Mouse (Mus musculus) cerebellum, adult 18-20 months (tissue): ENCODE data around the gene Vmn2r86.
A peak's percentile ranks its signal among the peaks of the same experiment; 100 is the strongest.
"Not testable (repeated sequence)": the region's sequence is repeated elsewhere in the genome, so short reads cannot be mapped to it uniquely, and the experiment has no call there.

Experiments
- DNase-seq, 2 experiments: peaks; one replicate each; pipeline ENCODE4 v3.0.0; 2021

Gene Vmn2r86

GRCm38 (mm10) chr10:130455950-130456349, at the start of gene Vmn2r86:
TSS of gene Vmn2r86 (minus strand) at chr10:130456050.
- not testable (repeated sequence) for DNase-seq

- DNase-seq = no peak
These were observed 41.4 kb upstream of the Vmn2r86 start, which contains the start of gene Vmn2r87 for GRCm38 (mm10) chr10:130497296-130497695. TSS of gene Vmn2r87 (minus strand) at chr10:130497396.

GRCm38 (mm10) chr10:130470311-130470760, 14.5 kb upstream of the Vmn2r86 start:
- peak in 1 of 2 experiments; percentile 1 for DNase-seq

GRCm38 (mm10) chr10:130444776-130445175, 11.1 kb downstream of the Vmn2r86 start:
- DNase-seq = no peak

- not testable (repeated sequence) for DNase-seq
These were observed 21.5 kb downstream of the Vmn2r86 start for GRCm38 (mm10) chr10:130434185-130434898.

- DNase-seq = not testable (repeated sequence)
These were observed 26.2 kb downstream of the Vmn2r86 start, which contains the start of gene Vmn2r85 for GRCm38 (mm10) chr10:130429603-130430002. TSS of gene Vmn2r85 (minus strand) at chr10:130429703.

GRCm38 (mm10) chr10:130422368-130422767, 33.5 kb downstream of the Vmn2r86 start:
- DNase-seq = not testable (repeated sequence)

- no peak for DNase-seq
These were observed 35.4 kb downstream of the Vmn2r86 start for GRCm38 (mm10) chr10:130420401-130420800.

GRCm38 (mm10) chr10:130419954-130420353, 35.9 kb downstream of the Vmn2r86 start:
- DNase-seq = not testable (repeated sequence)

GRCm38 (mm10) chr10:130416352-130416751, 39.5 kb downstream of the Vmn2r86 start:
- DNase-seq = not testable (repeated sequence)

- not testable (repeated sequence) for DNase-seq
These were observed 43.6 kb downstream of the Vmn2r86 start for GRCm38 (mm10) chr10:130412167-130412698.

- no peak for DNase-seq
These were observed 61.6 kb downstream of the Vmn2r86 start, which contains the start of gene Vmn2r84 for GRCm38 (mm10) chr10:130394232-130394631. TSS of gene Vmn2r84 (minus strand) at chr10:130394332.
